27 mouse cellular contexts compared by ENCODE assay signal in genomic region chr4:22565959-22566358, GRCm38 (mm10).
DNase-seq lines count a peak whose midpoint lies in the region; ATAC-seq and TF ChIP-seq lines count a peak whose summit lies in the region.
"Had no signal": no experiment of that assay in that cellular context is flagged by ENCODE, and none has a peak within 500 bp of the region (broad histone marks: within the 10 kb centered on the region; RNA-seq: fewer than 3 reads in every experiment).

No protein-coding gene starts in this region.

- ATAC-seq in forebrain, embryonic 16.5 days, result peak; percentile 14; the same call in 1 of the 2 replicates
- no peak for ATAC-seq in forebrain, embryonic 13.5 days
- no peak for ATAC-seq in midbrain, embryonic 14.5 days (ENCODE audit: low FRiP score, low TSS enrichment)
- ATAC-seq in midbrain, embryonic 16.5 days, result no peak
- ATAC-seq in neural tube, embryonic 14.5 days (ENCODE audit: low read depth), result peak; percentile 88
- ATAC-seq: CD4-positive, CD25-positive, alpha-beta regulatory T cell, adult 4 months; midbrain, embryonic 13.5 days had no signal

- H3K36me3 ChIP-seq in forebrain, embryonic 16.5 days (ENCODE audit: control insufficient read depth, insufficient read depth), result no peaks in the 10 kb centered on the region
- no peaks in the 10 kb centered on the region for H3K36me3 ChIP-seq in forebrain, embryonic 13.5 days (ENCODE audit: poor library complexity, severe bottlenecking)
- H3K36me3 ChIP-seq in midbrain, embryonic 14.5 days (ENCODE audit: control insufficient read depth, insufficient read depth, low read length), result no peaks in the 10 kb centered on the region
- H3K36me3 ChIP-seq in midbrain, embryonic 16.5 days (ENCODE audit: control insufficient read depth, insufficient read depth, low read length), result no peaks in the 10 kb centered on the region
- no peaks in the 10 kb centered on the region for H3K36me3 ChIP-seq in neural tube, embryonic 14.5 days (ENCODE audit: control insufficient read depth, insufficient read depth, low read length)
- H3K36me3 ChIP-seq: embryonic facial prominence, embryonic 13.5 days; heart, embryonic 12.5 days; kidney, embryonic 15.5 days; limb, embryonic 15.5 days; midbrain, embryonic 13.5 days had no signal

- H3K9ac ChIP-seq in forebrain, embryonic 16.5 days (replicated peaks; ENCODE audit: low read depth, low read length), result no peak overlapping the region
- no peak overlapping the region for H3K9ac ChIP-seq in forebrain, embryonic 13.5 days
- H3K9ac ChIP-seq in midbrain, embryonic 14.5 days (replicated peaks; ENCODE audit: low read length), result no peak overlapping the region
- no peak overlapping the region for H3K9ac ChIP-seq in midbrain, embryonic 16.5 days (ENCODE audit: low read depth, low read length)
- no peak overlapping the region for H3K9ac ChIP-seq in neural tube, embryonic 14.5 days (replicated peaks; ENCODE audit: low read depth, low read length)
- H3K9ac ChIP-seq: embryonic facial prominence, embryonic 13.5 days; heart, embryonic 12.5 days; kidney, embryonic 15.5 days; limb, embryonic 15.5 days; liver, embryonic 14.5 days; lung, embryonic 14.5 days; midbrain, embryonic 13.5 days had no signal

- H3K9me3 ChIP-seq in forebrain, embryonic 16.5 days (ENCODE audit: control insufficient read depth, low read length), result no peaks in the 10 kb centered on the region
- no peaks in the 10 kb centered on the region for H3K9me3 ChIP-seq in forebrain, embryonic 13.5 days (replicated peaks)
- no peaks in the 10 kb centered on the region for H3K9me3 ChIP-seq in midbrain, embryonic 14.5 days (ENCODE audit: control insufficient read depth, low read length)
- no peaks in the 10 kb centered on the region for H3K9me3 ChIP-seq in midbrain, embryonic 16.5 days (replicated peaks; ENCODE audit: control insufficient read depth, low read length, poor library complexity, severe bottlenecking)
- H3K9me3 ChIP-seq in neural tube, embryonic 14.5 days (ENCODE audit: control insufficient read depth, low read length), result no peaks in the 10 kb centered on the region
- H3K9me3 ChIP-seq: embryonic facial prominence, embryonic 13.5 days; heart, embryonic 12.5 days; kidney, embryonic 15.5 days; limb, embryonic 15.5 days; midbrain, embryonic 13.5 days had no signal

- H3K4me1 ChIP-seq in forebrain, embryonic 16.5 days (replicated peaks; ENCODE audit: control insufficient read depth, insufficient read depth, low read length), result peaks cover 7% of the 10 kb centered on the region
- H3K4me1 ChIP-seq in forebrain, embryonic 13.5 days, result peaks cover 28% of the 10 kb centered on the region
- no peaks in the 10 kb centered on the region for H3K4me1 ChIP-seq in midbrain, embryonic 14.5 days (ENCODE audit: control insufficient read depth, insufficient read depth, low read length)
- H3K4me1 ChIP-seq in midbrain, embryonic 16.5 days (ENCODE audit: control insufficient read depth, insufficient read depth, low read length), result peaks cover 2% of the 10 kb centered on the region; the same call in 1 of the 2 replicates
- no peaks in the 10 kb centered on the region for H3K4me1 ChIP-seq in neural tube, embryonic 14.5 days (ENCODE audit: control insufficient read depth, insufficient read depth, low read length)
- H3K4me1 ChIP-seq: heart, embryonic 12.5 days; kidney, embryonic 15.5 days; limb, embryonic 15.5 days had no signal

- no peaks in the 10 kb centered on the region for H3K27me3 ChIP-seq in forebrain, embryonic 16.5 days (replicated peaks; ENCODE audit: control insufficient read depth, insufficient read depth, low read length)
- H3K27me3 ChIP-seq in forebrain, embryonic 13.5 days, result no peaks in the 10 kb centered on the region
- H3K27me3 ChIP-seq in midbrain, embryonic 14.5 days (ENCODE audit: control insufficient read depth, insufficient read depth, low read length), result no peaks in the 10 kb centered on the region
- no peaks in the 10 kb centered on the region for H3K27me3 ChIP-seq in midbrain, embryonic 16.5 days (ENCODE audit: control insufficient read depth, insufficient read depth, low read depth, low read length)
- no peaks in the 10 kb centered on the region for H3K27me3 ChIP-seq in neural tube, embryonic 14.5 days (ENCODE audit: control insufficient read depth, insufficient read depth, low read length)
- H3K27me3 ChIP-seq: embryonic facial prominence, embryonic 13.5 days; heart, embryonic 12.5 days; kidney, embryonic 15.5 days; limb, embryonic 15.5 days; midbrain, embryonic 13.5 days had no signal

- TF ChIP-seq POLR2A in brain, embryonic 14.5 days (IDR thresholded peaks at IDR 0.05; ENCODE audit: borderline replicate concordance, extremely low read depth, insufficient read depth, insufficient read length, poor library complexity, severe bottlenecking), result no peak

- no peak for TF ChIP-seq CTCF in brain, embryonic 14.5 days (IDR thresholded peaks at IDR 0.05; ENCODE audit: borderline replicate concordance, extremely low read depth, insufficient read depth, insufficient read length)

- H3K27ac ChIP-seq in forebrain, embryonic 16.5 days (ENCODE audit: low read length), result no peak overlapping the region
- H3K27ac ChIP-seq in forebrain, embryonic 13.5 days, result no peak overlapping the region
- H3K27ac ChIP-seq in midbrain, embryonic 14.5 days (replicated peaks; ENCODE audit: low read depth, low read length), result no peak overlapping the region
- H3K27ac ChIP-seq in midbrain, embryonic 16.5 days (ENCODE audit: low read length), result no peak overlapping the region
- no peak overlapping the region for H3K27ac ChIP-seq in neural tube, embryonic 14.5 days (ENCODE audit: low read depth, low read length)
- H3K27ac ChIP-seq: embryonic facial prominence, embryonic 13.5 days; kidney, embryonic 15.5 days; limb, embryonic 15.5 days; liver, embryonic 14.5 days; midbrain, embryonic 13.5 days; stomach, postnatal 0 days had no signal

- H3K4me3 ChIP-seq in forebrain, embryonic 16.5 days (replicated peaks; ENCODE audit: low read length), result no peak overlapping the region
- no peak overlapping the region for H3K4me3 ChIP-seq in forebrain, embryonic 13.5 days
- no peak overlapping the region for H3K4me3 ChIP-seq in midbrain, embryonic 14.5 days (replicated peaks; ENCODE audit: low read depth, low read length)
- no peak overlapping the region for H3K4me3 ChIP-seq in midbrain, embryonic 16.5 days (ENCODE audit: low read depth, low read length)
- no peak overlapping the region for H3K4me3 ChIP-seq in neural tube, embryonic 14.5 days (ENCODE audit: low read depth, low read length)
- H3K4me3 ChIP-seq: embryonic facial prominence, embryonic 13.5 days; erythroblast, embryonic 14.5 days; heart, embryonic 12.5 days; kidney, embryonic 15.5 days; limb, embryonic 15.5 days; midbrain, embryonic 13.5 days had no signal

- no peak overlapping the region for H3K4me2 ChIP-seq in forebrain, embryonic 16.5 days (ENCODE audit: low read length)
- H3K4me2 ChIP-seq in forebrain, embryonic 13.5 days, result no peak overlapping the region
- no peak overlapping the region for H3K4me2 ChIP-seq in midbrain, embryonic 14.5 days (ENCODE audit: low read length)
- no peak overlapping the region for H3K4me2 ChIP-seq in midbrain, embryonic 16.5 days (ENCODE audit: low read length)
- no peak overlapping the region for H3K4me2 ChIP-seq in neural tube, embryonic 14.5 days (ENCODE audit: low read depth, low read length)
- H3K4me2 ChIP-seq: embryonic facial prominence, embryonic 13.5 days; heart, embryonic 12.5 days; kidney, embryonic 15.5 days; limb, embryonic 15.5 days; lung, embryonic 14.5 days; midbrain, embryonic 13.5 days had no signal

- 43% methylated on average over 2 of the region's 2 CpGs for WGBS in forebrain, embryonic 16.5 days
- WGBS in forebrain, embryonic 13.5 days, result 70% methylated on average over 2 of the region's 2 CpGs
- WGBS in midbrain, embryonic 14.5 days, result 58% methylated on average over 2 of the region's 2 CpGs
- 60% methylated on average over 2 of the region's 2 CpGs for WGBS in midbrain, embryonic 16.5 days
- WGBS in neural tube, embryonic 14.5 days, result 30% methylated on average over 2 of the region's 2 CpGs

- DNase-seq in midbrain, embryonic 14.5 days, result peak; percentile 12
- DNase-seq in brain, embryonic 14.5 days (ENCODE audit: low read depth), result peak; percentile 72
- no peak for DNase-seq in urinary bladder, postnatal 25 days (ENCODE audit: low spot score)
- DNase-seq: adrenal gland, postnatal 36 days; cerebellum, adult 18-20 months; cerebellum, postnatal 36 days; embryo, embryonic 11 days; gastrocnemius, postnatal 25 days; heart, adult 18-20 months; heart, postnatal 10 days; kidney, adult 11 months; kidney, postnatal 36 days; layer of hippocampus, postnatal 36 days; lung, embryonic 14.5 days had no signal

Comparison
In these comparisons a context has a peak if more than half of its experiments do, and no peak if none do; other contexts are left out.
1. ATAC-seq: peak in forebrain, embryonic 16.5 days (single experiment) and neural tube, embryonic 14.5 days (single experiment); none in forebrain, embryonic 13.5 days (single experiment), midbrain, embryonic 14.5 days (single experiment) and midbrain, embryonic 16.5 days (single experiment).